Mouse (Mus musculus): Measurements from ENCODE around the gene Cdk6.

DNA sequence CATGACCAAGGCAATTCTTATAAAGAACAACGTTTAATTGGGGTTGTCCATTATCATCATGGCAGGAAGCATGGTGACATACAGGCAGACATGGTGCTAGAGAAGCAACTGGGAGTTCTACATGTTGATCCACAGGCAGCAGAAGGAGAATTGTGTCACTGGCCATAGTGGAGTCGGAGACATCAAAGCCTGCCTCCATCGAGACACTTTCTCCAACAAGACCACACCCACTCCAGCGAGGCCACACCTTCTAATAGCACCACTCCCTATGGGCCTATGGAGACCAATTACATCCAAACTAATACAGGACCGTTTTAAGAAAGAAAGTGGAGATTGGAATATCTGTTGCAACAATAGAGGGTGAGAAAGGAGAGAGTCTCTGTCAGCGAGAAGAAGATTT is 200.6 kb downstream of the Cdk6 start:
- TF ChIP-seq POLR2A (IDR thresholded peaks at IDR 0.05; ENCODE audit: control insufficient read depth, extremely low read depth, insufficient read depth, low read length, poor library complexity): no peak
- TF ChIP-seq CTCF (IDR thresholded peaks at IDR 0.05; ENCODE audit: borderline replicate concordance, control insufficient read depth, extremely low read depth, insufficient read depth, low read length, poor library complexity): no peak

Data from thymus, adult 2 months (tissue).